Comparison of ENCODE assay signal across 8 mouse cellular contexts in the genomic region with DNA sequence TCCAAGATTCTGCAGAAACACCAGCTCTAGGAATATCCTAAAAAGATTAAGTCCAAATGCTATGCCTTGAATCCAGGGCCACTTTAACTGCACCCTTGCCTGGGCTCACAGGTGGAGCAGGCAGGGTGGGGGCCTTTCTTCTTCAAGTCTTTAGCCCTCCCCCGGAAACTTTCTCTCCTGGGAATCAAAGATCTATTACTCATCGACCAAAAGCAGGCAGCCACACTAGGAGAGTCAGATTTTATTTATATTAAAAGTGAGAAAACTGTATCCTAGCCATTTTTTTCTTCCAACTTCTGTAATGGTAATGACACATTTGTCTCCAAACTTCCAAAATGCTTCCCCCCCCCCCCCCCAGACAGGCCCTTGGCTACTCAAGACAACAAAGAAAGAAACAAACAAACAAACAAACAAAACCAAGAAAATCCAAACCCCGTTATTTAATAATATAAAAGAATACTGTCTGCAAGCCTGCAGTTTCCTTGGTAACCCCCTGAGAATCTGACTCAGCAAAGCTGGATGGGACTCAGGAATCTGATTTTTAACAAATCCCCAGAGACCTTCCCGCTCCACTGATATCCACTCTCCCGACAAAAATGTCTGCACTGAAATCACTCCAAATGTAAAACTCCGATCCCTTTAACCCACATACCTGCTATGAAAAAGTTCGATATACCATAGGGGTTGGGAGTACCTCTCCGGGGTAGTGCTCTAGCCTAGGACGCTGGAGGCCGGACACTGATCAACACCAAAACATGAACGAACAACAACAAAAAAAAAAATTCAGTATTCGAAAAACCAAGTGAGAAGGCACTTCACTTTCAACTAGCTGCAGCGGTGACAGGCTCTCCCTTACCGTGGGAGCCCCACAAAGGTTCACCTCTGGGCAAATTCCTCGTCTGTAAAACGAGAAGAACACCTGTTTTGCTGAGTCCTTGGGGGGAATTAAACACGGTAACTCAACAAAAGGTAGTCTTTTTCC.
DNase-seq lines count a peak whose midpoint lies in the region; ATAC-seq and TF ChIP-seq lines count a peak whose summit lies in the region.

No protein-coding gene starts in this region.

- H3K4me3 ChIP-seq in kidney, embryonic 15.5 days (replicated peaks), result peak overlapping the region; percentile 83
- peak overlapping the region; percentile 71 for H3K4me3 ChIP-seq in heart, postnatal 0 days (ENCODE audit: low read depth, low read length)
- peak overlapping the region; percentile 49 for H3K4me3 ChIP-seq in midbrain, embryonic 11.5 days (ENCODE audit: low read depth, low read length)
- H3K4me3 ChIP-seq in thymus, adult 2 months (ENCODE audit: control insufficient read depth, insufficient read depth, low read length), result no peak overlapping the region

- ATAC-seq in kidney, embryonic 15.5 days (replicated peaks; ENCODE audit: low FRiP score), result no peak
- no peak for ATAC-seq in heart, postnatal 0 days (ENCODE audit: insufficient read depth, low read depth)
- no peak for ATAC-seq in midbrain, embryonic 11.5 days (ENCODE audit: low FRiP score)
- no peak for ATAC-seq in megakaryocyte, adult 5-6 weeks (ENCODE audit: poor library complexity, severe bottlenecking)

- no peaks in the 10 kb centered on the region for H3K9me3 ChIP-seq in kidney, embryonic 15.5 days (replicated peaks)
- no peaks in the 10 kb centered on the region for H3K9me3 ChIP-seq in heart, postnatal 0 days (replicated peaks; ENCODE audit: control insufficient read depth, low read length)
- no peaks in the 10 kb centered on the region for H3K9me3 ChIP-seq in midbrain, embryonic 11.5 days (ENCODE audit: control insufficient read depth, low read length)

- no peak for DNase-seq in kidney, adult 18-20 months
- DNase-seq in embryo, embryonic 10 days (ENCODE audit: low spot score), result peak; percentile 46
- no peak for DNase-seq in heart, postnatal 0 days (ENCODE audit: low spot score)
- DNase-seq in midbrain, embryonic 11.5 days (ENCODE audit: low spot score, missing footprints), result peak; percentile 91
- DNase-seq in thymus, adult 2 months, result no peak
- DNase-seq in thymus, postnatal 14 days, result no peak

- H3K27me3 ChIP-seq in kidney, embryonic 15.5 days, result no peaks in the 10 kb centered on the region
- no peaks in the 10 kb centered on the region for H3K27me3 ChIP-seq in heart, postnatal 0 days (ENCODE audit: control insufficient read depth, insufficient read depth, low read length)
- H3K27me3 ChIP-seq in midbrain, embryonic 11.5 days (ENCODE audit: control insufficient read depth, insufficient read depth, low read length), result no peaks in the 10 kb centered on the region
- no peaks in the 10 kb centered on the region for H3K27me3 ChIP-seq in thymus, adult 2 months (ENCODE audit: control insufficient read depth, insufficient read depth, low read length)

- H3K9ac ChIP-seq in kidney, embryonic 15.5 days, result peak overlapping the region; percentile 85
- H3K9ac ChIP-seq in heart, postnatal 0 days (replicated peaks; ENCODE audit: low read depth, low read length), result peak overlapping the region; percentile 61
- H3K9ac ChIP-seq in midbrain, embryonic 11.5 days (ENCODE audit: low read length), result peak overlapping the region; percentile 75

- TF ChIP-seq CTCF in heart, postnatal 0 days (IDR thresholded peaks at IDR 0.05; ENCODE audit: low read depth), result no peak
- TF ChIP-seq CTCF in thymus, adult 2 months (IDR thresholded peaks at IDR 0.05; ENCODE audit: borderline replicate concordance, control insufficient read depth, extremely low read depth, insufficient read depth, low read length, poor library complexity), result no peak

- 8% methylated on average over 17 of the region's 17 CpGs for WGBS in kidney, embryonic 15.5 days
- WGBS in heart, postnatal 0 days, result 19% methylated on average over 17 of the region's 17 CpGs
- 5% methylated on average over 17 of the region's 17 CpGs for whole genome bisulfite sequencing in midbrain, embryonic 11.5 days
- whole genome bisulfite sequencing in thymus, adult 2 months, result 69% methylated on average over 17 of the region's 17 CpGs

- H3K4me1 ChIP-seq in kidney, embryonic 15.5 days, result peaks cover 55% of the 10 kb centered on the region
- H3K4me1 ChIP-seq in heart, postnatal 0 days (ENCODE audit: control insufficient read depth, insufficient read depth), result peaks cover 3% of the 10 kb centered on the region; the same call in 1 of the 2 replicates
- peaks cover 31% of the 10 kb centered on the region for H3K4me1 ChIP-seq in midbrain, embryonic 11.5 days (ENCODE audit: control insufficient read depth, insufficient read depth, low read length)
- no peaks in the 10 kb centered on the region for H3K4me1 ChIP-seq in thymus, adult 2 months (replicated peaks; ENCODE audit: control insufficient read depth, insufficient read depth, low read length)

- peaks cover 20% of the 10 kb centered on the region for H3K36me3 ChIP-seq in kidney, embryonic 15.5 days
- H3K36me3 ChIP-seq in heart, postnatal 0 days (replicated peaks; ENCODE audit: control insufficient read depth, insufficient read depth, low read length), result peaks cover 10% of the 10 kb centered on the region; the same call in 1 of the 2 replicates
- H3K36me3 ChIP-seq in midbrain, embryonic 11.5 days (ENCODE audit: control insufficient read depth, insufficient read depth, low read length), result no peaks in the 10 kb centered on the region
- H3K36me3 ChIP-seq in thymus, adult 2 months (ENCODE audit: control insufficient read depth, insufficient read depth, low read length), result no peaks in the 10 kb centered on the region

- no peak for TF ChIP-seq EP300 in heart, postnatal 0 days (IDR thresholded peaks at IDR 0.05; ENCODE audit: low read depth)

- no peak for TF ChIP-seq POLR2A in thymus, adult 2 months (IDR thresholded peaks at IDR 0.05; ENCODE audit: control insufficient read depth, extremely low read depth, insufficient read depth, low read length, poor library complexity)

- H3K27ac ChIP-seq in kidney, embryonic 15.5 days, result peak overlapping the region; percentile 98
- H3K27ac ChIP-seq in heart, postnatal 0 days (ENCODE audit: low read depth), result no peak overlapping the region
- no peak overlapping the region; the same call in 1 of the 2 replicates for H3K27ac ChIP-seq in midbrain, embryonic 11.5 days (ENCODE audit: low read depth, low read length)
- no peak overlapping the region for H3K27ac ChIP-seq in thymus, adult 2 months (ENCODE audit: control insufficient read depth, insufficient read depth, low read length)

- peak overlapping the region; percentile 80 for H3K4me2 ChIP-seq in kidney, embryonic 15.5 days
- peak overlapping the region; percentile 80 for H3K4me2 ChIP-seq in heart, postnatal 0 days (ENCODE audit: low read depth, low read length)
- H3K4me2 ChIP-seq in midbrain, embryonic 11.5 days, result peak overlapping the region; percentile 54

Comparison
In these comparisons a context has a peak if more than half of its experiments do, and no peak if none do; other contexts are left out.
1. DNase-seq: peak in embryo, embryonic 10 days (single experiment) and midbrain, embryonic 11.5 days (single experiment); none in kidney, adult 18-20 months (single experiment), heart, postnatal 0 days (single experiment), thymus, adult 2 months (single experiment) and thymus, postnatal 14 days (single experiment).
2. Peak in every context shown above with its lines, with median percentiles within 50 percentile points of each other: H3K4me2 ChIP-seq and H3K9ac ChIP-seq.